Mouse (Mus musculus) ES-E14 (cell line): ENCODE measurements at regions not wholly inside any gene's neighbourhood (a gene's known extent, or its start where the extent isn't known, plus 50 kb on each side); places are given as distances from the start of the nearest gene placed in this dataset.

Experiments used
- DNase-seq: peaks from one replicate; pipeline ENCODE4 v3.0.0-alpha.2; 2013; ENCODE audit warnings: low read depth, low spot score
- H3K27ac ChIP-seq: 2 replicates; pipeline ENCODE4 v1.5.1; 2012; ENCODE audit warnings: low read depth, mild to moderate bottlenecking, low read length, moderate library complexity, mixed read lengths; ENCODE audit not compliant: poor library complexity, insufficient read depth, severe bottlenecking
- H3K36me3 ChIP-seq: 2 replicates; pipeline ENCODE4 v1.6.1; 2012; ENCODE audit warnings: mild to moderate bottlenecking, low read length, moderate library complexity, mixed read lengths; ENCODE audit not compliant: control insufficient read depth, poor library complexity, insufficient read depth, severe bottlenecking
- H3K4me1 ChIP-seq, 2 experiments: fragments of 150-350 bp in 1 of 2; sonication (generic) in 1 of 2; 2 replicates each; pipeline ENCODE4 v1.6.1; 2012; ENCODE audit warnings: low read length in 2 of 2, mild to moderate bottlenecking in 1 of 2, mixed read lengths in 1 of 2; ENCODE audit not compliant: control insufficient read depth in 2 of 2, insufficient read depth in 2 of 2, poor library complexity in 1 of 2
- H3K4me3 ChIP-seq, 2 experiments: fragments of 150-350 bp in 1 of 2; sonication (generic) in 1 of 2; 2 replicates each; pipeline ENCODE4 v1.5.1; 2012; ENCODE audit warnings: low read length in 2 of 2, low read depth in 1 of 2, mild to moderate bottlenecking in 1 of 2, mixed read lengths in 1 of 2; ENCODE audit not compliant: insufficient read depth in 1 of 2, poor library complexity in 1 of 2, severe bottlenecking in 1 of 2
- H3K9ac ChIP-seq: 2 replicates; pipeline ENCODE4 v1.6.1; 2012; ENCODE audit warnings: low read depth, mild to moderate bottlenecking, low read length, mixed read lengths; ENCODE audit not compliant: poor library complexity, insufficient read depth, severe bottlenecking
- H3K9me3 ChIP-seq: fragments of 150-350 bp; sonication (generic); 2 replicates; pipeline ENCODE4 v1.6.1; 2012; ENCODE audit warnings: low read depth, mild to moderate bottlenecking, low read length; ENCODE audit not compliant: control insufficient read depth, insufficient read depth
- CHD2 ChIP-seq: IDR thresholded peaks from 2 replicates; pipeline ENCODE4 v1.6.1; 2014; ENCODE audit warnings: mild to moderate bottlenecking, low read depth, low read length, inconsistent platforms
- HCFC1 ChIP-seq: IDR thresholded peaks from 2 replicates; pipeline ENCODE4 v1.6.1; 2012; ENCODE audit warnings: low read length, inconsistent platforms, borderline replicate concordance; ENCODE audit not compliant: insufficient read depth
- MAFK ChIP-seq: IDR thresholded peaks from 2 replicates; pipeline ENCODE4 v1.6.1; 2014; ENCODE audit warnings: mild to moderate bottlenecking, low read depth, low read length, inconsistent platforms; ENCODE audit not compliant: insufficient read depth
- ZC3H11A ChIP-seq: IDR thresholded peaks from 2 replicates; pipeline ENCODE4 v1.6.1; 2012; ENCODE audit warnings: low read depth, mild to moderate bottlenecking, inconsistent platforms, low read length, borderline replicate concordance
- ZNF384 ChIP-seq: IDR thresholded peaks from 2 replicates; pipeline ENCODE4 v1.6.1; 2012; ENCODE audit warnings: low read depth, low read length, inconsistent platforms
- in situ Hi-C, 2 experiments: fragments of 600-800 bp; cut with MboI; formaldehyde crosslinking; loops; one replicate each; pipeline ENCODE4 v1.15.1; 2025; ENCODE audit warnings: low sequenced_read_pairs in 2 of 2, inconsistent platforms in 1 of 2; ENCODE audit not compliant: unreplicated experiment in 2 of 2

DNA sequence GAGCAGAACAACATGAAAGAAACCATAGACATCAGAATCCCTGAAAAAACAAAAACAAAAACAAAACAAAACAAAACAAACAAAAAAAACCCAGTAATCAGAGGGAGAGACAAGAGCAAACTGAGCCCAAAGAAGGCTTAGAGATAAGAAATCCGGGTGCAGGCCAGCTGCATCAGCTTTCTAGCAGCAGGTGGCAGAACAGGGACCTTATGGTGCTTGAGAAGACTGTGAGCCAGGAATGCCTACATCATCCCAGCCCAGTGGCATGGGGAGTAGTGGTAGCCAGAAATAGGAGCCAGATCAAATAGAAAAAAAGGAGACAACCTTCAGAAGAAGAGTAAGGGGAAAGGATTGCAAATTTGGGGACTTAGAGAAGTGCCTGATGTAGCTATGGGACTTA, 152.8 kb downstream of the Diras2 start:
- Histone ChIP-seq H3K4me3 (no peak overlapping the region), H3K36me3 (no peaks in the 10 kb centered on the region), H3K4me1 (no peaks in the 10 kb centered on the region), H3K9ac (no peak overlapping the region), H3K9me3 (0 out of 2 replicates have a peak, but pooled peaks cover 4% of the 10 kb centered on the region), H3K27ac (no peak overlapping the region)
- DNase-seq, result no peak
- TF ChIP-seq CHD2, result no peak
- in situ Hi-C loops, result no loop called here

DNA sequence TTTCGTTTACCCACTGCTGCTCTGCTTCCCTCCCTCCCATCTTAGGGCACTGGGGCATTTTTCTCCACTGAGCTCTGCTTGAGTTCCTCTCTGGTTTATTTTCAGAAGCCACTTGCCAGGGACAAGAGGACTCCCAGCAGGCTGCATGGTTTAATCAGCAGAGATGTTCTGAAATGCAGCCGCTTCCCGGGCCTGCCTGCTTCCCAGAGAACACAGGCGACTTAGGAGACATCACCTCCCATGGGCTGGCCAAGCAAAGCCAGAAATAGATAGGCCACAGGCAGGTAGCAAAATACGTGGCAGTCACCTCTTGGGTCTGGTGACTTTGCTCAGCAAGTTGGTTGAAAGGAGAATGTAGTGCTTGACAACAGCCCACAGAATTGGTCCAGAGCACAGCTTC, 141.8 kb downstream of the Diras2 start:
- Histone ChIP-seq H3K9me3 (peaks cover 9% of the 10 kb centered on the region), H3K4me1 (no peaks in the 10 kb centered on the region), H3K27ac (no peak overlapping the region), H3K9ac (no peak overlapping the region), H3K36me3 (no peaks in the 10 kb centered on the region), H3K4me3 (no peak overlapping the region)
- TF ChIP-seq CHD2, result no peak
- TF ChIP-seq MAFK, result no peak
- TF ChIP-seq ZC3H11A, result no peak
- no peak for TF ChIP-seq HCFC1
- TF ChIP-seq ZNF384, result no peak
- in situ Hi-C loops, result no loop called here
- no peak for DNase-seq

DNA sequence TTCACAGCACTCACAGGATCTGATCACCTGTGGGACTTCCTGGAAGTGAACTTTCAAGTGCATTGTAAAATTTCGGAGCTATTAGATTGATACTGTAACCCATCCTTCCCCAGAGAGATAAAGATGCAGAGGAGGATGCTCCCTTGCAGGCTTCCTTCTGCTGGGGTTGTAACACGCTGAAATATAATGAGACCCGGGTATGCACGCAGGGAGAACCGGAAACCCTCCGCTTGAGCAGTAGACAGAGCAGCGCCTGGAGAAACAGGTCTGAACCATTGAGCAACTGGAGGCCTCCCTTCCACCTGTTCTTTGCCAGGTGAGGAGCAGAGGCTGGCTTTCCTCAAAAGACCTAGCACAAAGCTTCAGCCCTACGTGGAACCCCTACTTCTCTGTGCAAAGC, 135.3 kb downstream of the Diras2 start:
- Histone ChIP-seq H3K9ac (no peak overlapping the region), H3K36me3 (no peaks in the 10 kb centered on the region), H3K27ac (no peak overlapping the region), H3K9me3 (peaks cover under 1% of the 10 kb centered on the region; the same call in 1 of the 2 replicates), H3K4me1 (no peaks in the 10 kb centered on the region), H3K4me3 (no peak overlapping the region)
- in situ Hi-C loops, result no loop called here
- no peak for DNase-seq
- TF ChIP-seq ZNF384 (no peak), MAFK (no peak), ZC3H11A (no peak), CHD2 (no peak), HCFC1 (no peak)

DNA sequence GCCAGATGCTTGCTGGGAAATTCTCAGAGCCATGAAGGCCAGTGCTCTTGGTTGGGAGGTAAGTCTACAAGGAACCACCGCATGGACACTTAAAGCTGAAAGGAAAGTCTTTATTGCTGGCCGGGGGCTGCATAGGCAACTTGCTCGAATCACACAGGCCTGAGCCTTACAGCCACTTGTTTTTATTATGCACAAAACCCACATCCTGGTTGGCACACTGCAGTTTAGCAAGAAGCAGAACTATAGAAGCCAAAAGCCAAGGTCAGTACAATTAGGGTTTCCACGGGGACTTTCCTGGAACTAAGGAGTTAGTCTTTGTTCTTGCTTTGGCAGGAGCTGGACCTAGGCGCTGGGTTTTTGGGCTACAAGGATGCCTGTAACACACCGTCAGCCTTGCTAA, 132.7 kb downstream of the Diras2 start:
- TF ChIP-seq MAFK (no peak), HCFC1 (no peak), CHD2 (no peak), ZC3H11A (no peak), ZNF384 (no peak)
- no peak for DNase-seq

DNA sequence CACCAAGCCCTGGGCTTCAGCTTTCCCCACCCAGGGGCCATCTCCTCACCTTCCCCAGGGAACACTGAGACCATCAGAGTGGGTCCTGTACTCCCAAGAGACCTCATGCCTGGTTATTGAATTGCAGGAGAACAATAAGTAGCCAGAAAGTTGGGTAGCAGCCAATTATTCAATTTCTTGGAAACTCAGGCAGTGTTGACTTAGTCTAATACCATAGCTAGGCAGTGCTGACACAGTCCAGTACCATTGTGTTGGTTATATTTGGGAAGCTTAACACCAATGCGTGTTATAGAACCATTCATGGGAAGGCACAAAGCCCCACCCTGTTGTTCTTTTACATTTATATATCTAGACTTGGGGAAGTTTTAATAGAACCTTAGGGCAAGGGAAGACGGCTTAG, 131.9 kb downstream of the Diras2 start:
- in situ Hi-C loops, result no loop called here
- Histone ChIP-seq H3K9me3 (no peaks in the 10 kb centered on the region), H3K36me3 (no peaks in the 10 kb centered on the region), H3K4me3 (no peak overlapping the region), H3K9ac (no peak overlapping the region), H3K27ac (no peak overlapping the region), H3K4me1 (no peaks in the 10 kb centered on the region)
- TF ChIP-seq ZC3H11A (no peak), ZNF384 (no peak), HCFC1 (no peak), MAFK (no peak), CHD2 (no peak)
- no peak for DNase-seq

More for the DNA sequence above, 132.7 kb downstream of the Diras2 start:
- Histone ChIP-seq H3K9me3 (no peaks in the 10 kb centered on the region), H3K27ac (no peak overlapping the region), H3K4me1 (no peaks in the 10 kb centered on the region), H3K36me3 (no peaks in the 10 kb centered on the region), H3K9ac (no peak overlapping the region), H3K4me3 (no peak overlapping the region)
- in situ Hi-C loops, result no loop called here
